Mouse (Mus musculus): Measurements from ENCODE around the gene Hdac9.

- TF ChIP-seq CTCF (IDR thresholded peaks at IDR 0.05; ENCODE audit: control insufficient read depth, insufficient read depth, low read length) (no peak), POLR2A (IDR thresholded peaks at IDR 0.05; ENCODE audit: borderline replicate concordance, control insufficient read depth, low read depth, low read length) (no peak)
Observed at GRCm38 (mm10) chr12:34224505-34224904, 692.4 kb downstream of the Hdac9 start.
